Comparison of ENCODE assay signal across 8 mouse cellular contexts in genomic region chr8:9977016-9977415, GRCm38 (mm10). TPM values are rescaled to one million over a fixed set of nuclear protein-coding genes. Genes with fewer than 3 reads are reported as not detected.
DNase-seq lines count a peak whose midpoint lies in the region; ATAC-seq and TF ChIP-seq lines count a peak whose summit lies in the region.

No protein-coding gene starts in this region.

- no peaks in the 10 kb centered on the region for H3K27me3 ChIP-seq in forebrain, embryonic 13.5 days
- H3K27me3 ChIP-seq in kidney, postnatal 0 days (ENCODE audit: insufficient read depth, low read length) = no peaks in the 10 kb centered on the region
- no peaks in the 10 kb centered on the region for H3K27me3 ChIP-seq in midbrain, embryonic 16.5 days (ENCODE audit: control insufficient read depth, insufficient read depth, low read depth, low read length)

- H3K9me3 ChIP-seq in forebrain, embryonic 13.5 days (replicated peaks) = no peaks in the 10 kb centered on the region
- H3K9me3 ChIP-seq in kidney, postnatal 0 days (replicated peaks; ENCODE audit: low read length) = no peaks in the 10 kb centered on the region
- H3K9me3 ChIP-seq in midbrain, embryonic 16.5 days (replicated peaks; ENCODE audit: control insufficient read depth, low read length, poor library complexity, severe bottlenecking) = no peaks in the 10 kb centered on the region

- H3K36me3 ChIP-seq in forebrain, embryonic 13.5 days (ENCODE audit: poor library complexity, severe bottlenecking) = peaks cover 17% of the 10 kb centered on the region
- peaks cover 14% of the 10 kb centered on the region; the same call in 1 of the 2 replicates for H3K36me3 ChIP-seq in kidney, postnatal 0 days (ENCODE audit: insufficient read depth, low read length)
- H3K36me3 ChIP-seq in midbrain, embryonic 16.5 days (ENCODE audit: control insufficient read depth, insufficient read depth, low read length) = peaks cover 12% of the 10 kb centered on the region

- WGBS in lung, adult 2 months = 34% methylated on average over 15 of the region's 15 CpGs
- WGBS in forebrain, embryonic 13.5 days = 39% methylated on average over 15 of the region's 15 CpGs
- 22% methylated on average over 15 of the region's 15 CpGs for WGBS in kidney, postnatal 0 days
- 54% methylated on average over 15 of the region's 15 CpGs for WGBS in midbrain, embryonic 16.5 days

- ATAC-seq in forebrain, embryonic 13.5 days = no peak
- no peak for ATAC-seq in kidney, postnatal 0 days (replicated peaks; ENCODE audit: low FRiP score, low read depth)
- ATAC-seq in midbrain, embryonic 16.5 days = peak; percentile 1; the same call in 1 of the 2 replicates

- H3K4me1 ChIP-seq in lung, adult 2 months (ENCODE audit: control insufficient read depth, insufficient read depth, low read length) = peaks cover 13% of the 10 kb centered on the region
- peaks cover 43% of the 10 kb centered on the region for H3K4me1 ChIP-seq in forebrain, embryonic 13.5 days
- H3K4me1 ChIP-seq in kidney, postnatal 0 days (replicated peaks; ENCODE audit: insufficient read depth, low read length) = peaks cover 17% of the 10 kb centered on the region
- H3K4me1 ChIP-seq in midbrain, embryonic 16.5 days (ENCODE audit: control insufficient read depth, insufficient read depth, low read length) = peaks cover 30% of the 10 kb centered on the region

- TF ChIP-seq POLR2A in lung, adult 2 months (IDR thresholded peaks at IDR 0.05; ENCODE audit: borderline replicate concordance, extremely low read depth, low read depth, low read length) = no peak

- peak overlapping the region; percentile 3 for H3K4me3 ChIP-seq in lung, adult 2 months (replicated peaks; ENCODE audit: extremely low read depth, low read depth, low read length)
- peak overlapping the region; percentile 91 for H3K4me3 ChIP-seq in forebrain, embryonic 13.5 days
- peak overlapping the region; percentile 95 for H3K4me3 ChIP-seq in kidney, postnatal 0 days (replicated peaks; ENCODE audit: low read depth, low read length)
- peak overlapping the region; percentile 67 for H3K4me3 ChIP-seq in midbrain, embryonic 16.5 days (ENCODE audit: low read depth, low read length)

- H3K9ac ChIP-seq in forebrain, embryonic 13.5 days = peak overlapping the region; percentile 94
- peak overlapping the region; percentile 94 for H3K9ac ChIP-seq in kidney, postnatal 0 days (ENCODE audit: low read depth, low read length)
- peak overlapping the region; percentile 43; the same call in 1 of the 2 replicates for H3K9ac ChIP-seq in midbrain, embryonic 16.5 days (ENCODE audit: low read depth, low read length)

- no peak for TF ChIP-seq CTCF in lung, adult 2 months (IDR thresholded peaks at IDR 0.05; ENCODE audit: insufficient read depth, low read length)
- TF ChIP-seq CTCF in kidney, postnatal 0 days (IDR thresholded peaks at IDR 0.05; ENCODE audit: low read depth) = no peak

- DNase-seq in lung, adult 2 months = peak; percentile 12
- DNase-seq in lung, postnatal 10 days = no peak
- peak; percentile 10 for DNase-seq in NIH3T3 (ENCODE audit: low read depth)
- DNase-seq in kidney, postnatal 0 days (ENCODE audit: low spot score) = peak; percentile 19
- no peak for DNase-seq in Muller cell, postnatal 12 days (ENCODE audit: inconsistent ontology term)
- DNase-seq in layer of hippocampus, postnatal 14 days (ENCODE audit: low spot score in 2 of 2) = no peak

- no peak overlapping the region; the same call in 1 of the 2 replicates for H3K27ac ChIP-seq in forebrain, embryonic 13.5 days
- H3K27ac ChIP-seq in kidney, postnatal 0 days = peak overlapping the region; percentile 94
- peak overlapping the region; percentile 47; the same call in 1 of the 2 replicates for H3K27ac ChIP-seq in midbrain, embryonic 16.5 days (ENCODE audit: low read length)

- H3K4me2 ChIP-seq in forebrain, embryonic 13.5 days = peak overlapping the region; percentile 84
- peak overlapping the region; percentile 58 for H3K4me2 ChIP-seq in kidney, postnatal 0 days (ENCODE audit: low read length)
- H3K4me2 ChIP-seq in midbrain, embryonic 16.5 days (ENCODE audit: low read length) = peak overlapping the region; percentile 58

RNA-seq across cellular contexts. Expression of gene Lig4, which starts 0.5 kb away (rescaled TPM):
- 1.4 and 2.0 TPM in 2 replicates for polyA plus RNA-seq in lung, adult 2 months (2012; rRNA removed)
- polyA plus RNA-seq in forebrain, embryonic 13.5 days (2015; fragmentation: Nextera tagmentation; extraction: Ambion mirVana) = 10.5 and 11.0 TPM in 2 replicates
- 4.1 and 5.0 TPM in 2 replicates for polyA plus RNA-seq in kidney, postnatal 0 days (2015; fragmentation: Nextera tagmentation; extraction: Ambion mirVana)
- 14.1 and 14.2 TPM in 2 replicates for polyA plus RNA-seq in midbrain, embryonic 16.5 days (2015; fragmentation: Nextera tagmentation; extraction: Ambion mirVana)
- 10 to 100 TPM; 10.8 to 10.9 TPM for total RNA-seq in layer of hippocampus, postnatal 14 days (2021)

RNA-seq across cellular contexts. Expression of gene Abhd13, which starts 0.5 kb away (rescaled TPM):
- 5.4 and 7.2 TPM in 2 replicates for polyA plus RNA-seq in lung, adult 2 months (2012; rRNA removed)
- 13.5 and 15.1 TPM in 2 replicates for polyA plus RNA-seq in forebrain, embryonic 13.5 days (2015; fragmentation: Nextera tagmentation; extraction: Ambion mirVana)
- 16.3 and 18.1 TPM in 2 replicates for polyA plus RNA-seq in kidney, postnatal 0 days (2015; fragmentation: Nextera tagmentation; extraction: Ambion mirVana)
- 12.2 and 12.7 TPM in 2 replicates for polyA plus RNA-seq in midbrain, embryonic 16.5 days (2015; fragmentation: Nextera tagmentation; extraction: Ambion mirVana)
- total RNA-seq in layer of hippocampus, postnatal 14 days (2021) = 10 to 100 TPM; 28.4 to 31.7 TPM

RNA-seq across cellular contexts. Expression of gene Tnfsf13b, which starts 29.3 kb away (rescaled TPM):
- 24.6 and 25.0 TPM in 2 replicates for polyA plus RNA-seq in lung, adult 2 months (2012; rRNA removed)
- 0.23 and 0.25 TPM in 2 replicates for polyA plus RNA-seq in forebrain, embryonic 13.5 days (2015; fragmentation: Nextera tagmentation; extraction: Ambion mirVana)
- 7.2 and 8.9 TPM in 2 replicates for polyA plus RNA-seq in kidney, postnatal 0 days (2015; fragmentation: Nextera tagmentation; extraction: Ambion mirVana)
- polyA plus RNA-seq in midbrain, embryonic 16.5 days (2015; fragmentation: Nextera tagmentation; extraction: Ambion mirVana) = 0.23 and 0.52 TPM in 2 replicates
- 1 to 10 TPM; 2.5 to 4.2 TPM for total RNA-seq in layer of hippocampus, postnatal 14 days (2021)

Comparison
In these comparisons a context has a peak if more than half of its experiments do, and no peak if none do; other contexts are left out.
1. DNase-seq: peak in lung, adult 2 months (single experiment), NIH3T3 (single experiment) and kidney, postnatal 0 days (single experiment); none in lung, postnatal 10 days (single experiment), Muller cell, postnatal 12 days (single experiment) and layer of hippocampus, postnatal 14 days (0 of 2).
2. H3K4me3 ChIP-seq: peak in every context shown above with its lines; median percentile 95 in kidney, postnatal 0 days; 91 in forebrain, embryonic 13.5 days; 67 in midbrain, embryonic 16.5 days; 3 in lung, adult 2 months.
3. H3K9ac ChIP-seq: peak in every context shown above with its lines; median percentile 94 in forebrain, embryonic 13.5 days; 94 in kidney, postnatal 0 days; 43 in midbrain, embryonic 16.5 days.
4. Peak in every context shown above with its lines, with median percentiles within 50 percentile points of each other: H3K4me2 ChIP-seq.